Mouse (Mus musculus): ENCODE measurements around the gene Npepps. TPM values are rescaled to one million over a fixed set of nuclear protein-coding genes. Genes with fewer than 3 reads are reported as not detected.

Npepps gene
- polyA plus RNA-seq, 1 experiment from 2014 or later: 142 TPM

- Histone ChIP-seq H3K36me3 (ENCODE audit: control insufficient read depth, insufficient read depth, low read length) (peaks cover 29% of the 10 kb centered on the region), H3K9me3 (ENCODE audit: control insufficient read depth, low read length) (no peaks in the 10 kb centered on the region), H3K4me1 (ENCODE audit: control insufficient read depth, insufficient read depth, low read depth, low read length) (no peaks in the 10 kb centered on the region), H3K27ac (ENCODE audit: low read depth, low read length) (no peak overlapping the region), H3K4me2 (ENCODE audit: low read length) (no peak overlapping the region), H3K4me3 (ENCODE audit: low read length) (no peak overlapping the region), H3K27me3 (replicated peaks; ENCODE audit: control insufficient read depth, insufficient read depth, low read length) (no peaks in the 10 kb centered on the region), H3K9ac (ENCODE audit: low read depth, low read length) (no peak overlapping the region)
- WGBS: 95% methylated on average over 1 of the region's 1 CpGs
- no peak for ATAC-seq
Observed at GRCm38 (mm10) chr11:97226131-97226530, 54.3 kb downstream of the Npepps start.

GRCm38 (mm10) chr11:97223485-97223884 is 57.0 kb downstream of the Npepps start:
- H3K4me2 ChIP-seq (ENCODE audit: low read length): no peak overlapping the region
- H3K27me3 ChIP-seq (replicated peaks; ENCODE audit: control insufficient read depth, insufficient read depth, low read length): no peaks in the 10 kb centered on the region
- no peaks in the 10 kb centered on the region for H3K4me1 ChIP-seq (ENCODE audit: control insufficient read depth, insufficient read depth, low read depth, low read length)
- no peak for ATAC-seq
- H3K9me3 ChIP-seq (ENCODE audit: control insufficient read depth, low read length): no peaks in the 10 kb centered on the region
- peaks cover 32% of the 10 kb centered on the region for H3K36me3 ChIP-seq (ENCODE audit: control insufficient read depth, insufficient read depth, low read length)
- no peak overlapping the region for H3K4me3 ChIP-seq (ENCODE audit: low read length)
- no peak overlapping the region for H3K9ac ChIP-seq (ENCODE audit: low read depth, low read length)
- no peak overlapping the region for H3K27ac ChIP-seq (ENCODE audit: low read depth, low read length)
- WGBS: 35% methylated on average over 3 of the region's 3 CpGs

- Histone ChIP-seq H3K4me2 (ENCODE audit: low read length) (no peak overlapping the region), H3K27me3 (replicated peaks; ENCODE audit: control insufficient read depth, insufficient read depth, low read length) (no peaks in the 10 kb centered on the region), H3K9ac (ENCODE audit: low read depth, low read length) (no peak overlapping the region), H3K4me3 (ENCODE audit: low read length) (no peak overlapping the region), H3K9me3 (ENCODE audit: control insufficient read depth, low read length) (no peaks in the 10 kb centered on the region), H3K4me1 (ENCODE audit: control insufficient read depth, insufficient read depth, low read depth, low read length) (no peaks in the 10 kb centered on the region), H3K27ac (ENCODE audit: low read depth, low read length) (no peak overlapping the region), H3K36me3 (ENCODE audit: control insufficient read depth, insufficient read depth, low read length) (peaks cover 35% of the 10 kb centered on the region)
- 99% methylated on average over 2 of the region's 2 CpGs for WGBS
- ATAC-seq: no peak
Observed at GRCm38 (mm10) chr11:97221611-97222010, 58.8 kb downstream of the Npepps start.

GRCm38 (mm10) chr11:97220211-97220610 is 60.2 kb downstream of the Npepps start:
- Histone ChIP-seq H3K4me3 (ENCODE audit: low read length) (no peak overlapping the region), H3K36me3 (ENCODE audit: control insufficient read depth, insufficient read depth, low read length) (peaks cover 35% of the 10 kb centered on the region), H3K4me1 (ENCODE audit: control insufficient read depth, insufficient read depth, low read depth, low read length) (no peaks in the 10 kb centered on the region), H3K4me2 (ENCODE audit: low read length) (no peak overlapping the region), H3K9ac (ENCODE audit: low read depth, low read length) (no peak overlapping the region), H3K27ac (ENCODE audit: low read depth, low read length) (no peak overlapping the region), H3K27me3 (replicated peaks; ENCODE audit: control insufficient read depth, insufficient read depth, low read length) (no peaks in the 10 kb centered on the region), H3K9me3 (ENCODE audit: control insufficient read depth, low read length) (no peaks in the 10 kb centered on the region)
- 86% methylated on average over 3 of the region's 3 CpGs for WGBS
- ATAC-seq: no peak

- ATAC-seq: no peak
- H3K27ac ChIP-seq (ENCODE audit: low read depth, low read length): no peak overlapping the region
- peaks cover 37% of the 10 kb centered on the region for H3K36me3 ChIP-seq (ENCODE audit: control insufficient read depth, insufficient read depth, low read length)
- H3K9me3 ChIP-seq (ENCODE audit: control insufficient read depth, low read length): no peaks in the 10 kb centered on the region
- no peaks in the 10 kb centered on the region for H3K27me3 ChIP-seq (replicated peaks; ENCODE audit: control insufficient read depth, insufficient read depth, low read length)
- H3K4me1 ChIP-seq (ENCODE audit: control insufficient read depth, insufficient read depth, low read depth, low read length): no peaks in the 10 kb centered on the region
- H3K4me3 ChIP-seq (ENCODE audit: low read length): no peak overlapping the region
- H3K9ac ChIP-seq (ENCODE audit: low read depth, low read length): no peak overlapping the region
- WGBS: 92% methylated on average over 5 of the region's 5 CpGs
- no peak overlapping the region for H3K4me2 ChIP-seq (ENCODE audit: low read length)
Observed at GRCm38 (mm10) chr11:97214411-97214810, 66.0 kb downstream of the Npepps start.

GRCm38 (mm10) chr11:97210728-97211400 is 69.6 kb downstream of the Npepps start:
- Histone ChIP-seq H3K36me3 (ENCODE audit: control insufficient read depth, insufficient read depth, low read length) (peaks cover 32% of the 10 kb centered on the region), H3K27ac (ENCODE audit: low read depth, low read length) (no peak overlapping the region), H3K9me3 (ENCODE audit: control insufficient read depth, low read length) (no peaks in the 10 kb centered on the region), H3K4me2 (ENCODE audit: low read length) (no peak overlapping the region), H3K4me1 (ENCODE audit: control insufficient read depth, insufficient read depth, low read depth, low read length) (no peaks in the 10 kb centered on the region), H3K9ac (ENCODE audit: low read depth, low read length) (no peak overlapping the region), H3K4me3 (ENCODE audit: low read length) (no peak overlapping the region), H3K27me3 (replicated peaks; ENCODE audit: control insufficient read depth, insufficient read depth, low read length) (no peaks in the 10 kb centered on the region)
- no peak for ATAC-seq
- WGBS: 93% methylated on average over 9 of the region's 9 CpGs

GRCm38 (mm10) chr11:97207011-97207422 is 73.4 kb downstream of the Npepps start:
- H3K9me3 ChIP-seq (ENCODE audit: control insufficient read depth, low read length): no peaks in the 10 kb centered on the region
- 75% methylated on average over 8 of the region's 8 CpGs for WGBS
- no peak overlapping the region for H3K4me2 ChIP-seq (ENCODE audit: low read length)

GRCm38 (mm10) chr11:97199519-97199918 is 80.9 kb downstream of the Npepps start:
- H3K36me3 ChIP-seq (ENCODE audit: control insufficient read depth, insufficient read depth, low read length): no peaks in the 10 kb centered on the region
- no peak overlapping the region for H3K27ac ChIP-seq (ENCODE audit: low read depth, low read length)
- H3K4me1 ChIP-seq (ENCODE audit: control insufficient read depth, insufficient read depth, low read depth, low read length): no peaks in the 10 kb centered on the region
- no peaks in the 10 kb centered on the region for H3K9me3 ChIP-seq (ENCODE audit: control insufficient read depth, low read length)
- H3K4me3 ChIP-seq (ENCODE audit: low read length): no peak overlapping the region
- no peaks in the 10 kb centered on the region for H3K27me3 ChIP-seq (replicated peaks; ENCODE audit: control insufficient read depth, insufficient read depth, low read length)
- ATAC-seq: no peak
- H3K4me2 ChIP-seq (ENCODE audit: low read length): no peak overlapping the region
- H3K9ac ChIP-seq (ENCODE audit: low read depth, low read length): no peak overlapping the region
- WGBS: 81% methylated on average over 6 of the region's 6 CpGs

More at GRCm38 (mm10) chr11:97207011-97207422, 73.4 kb downstream of the Npepps start:
- Histone ChIP-seq H3K27me3 (replicated peaks; ENCODE audit: control insufficient read depth, insufficient read depth, low read length) (no peaks in the 10 kb centered on the region), H3K9ac (ENCODE audit: low read depth, low read length) (no peak overlapping the region), H3K36me3 (ENCODE audit: control insufficient read depth, insufficient read depth, low read length) (peaks cover 15% of the 10 kb centered on the region), H3K4me3 (ENCODE audit: low read length) (no peak overlapping the region), H3K4me1 (ENCODE audit: control insufficient read depth, insufficient read depth, low read depth, low read length) (no peaks in the 10 kb centered on the region), H3K27ac (ENCODE audit: low read depth, low read length) (no peak overlapping the region)
- no peak for ATAC-seq

- 10% methylated on average over 5 of the region's 5 CpGs for WGBS
- H3K9me3 ChIP-seq (ENCODE audit: control insufficient read depth, low read length): no peaks in the 10 kb centered on the region
- H3K27me3 ChIP-seq (replicated peaks; ENCODE audit: control insufficient read depth, insufficient read depth, low read length): no peaks in the 10 kb centered on the region
- no peak for ATAC-seq
- no peaks in the 10 kb centered on the region for H3K4me1 ChIP-seq (ENCODE audit: control insufficient read depth, insufficient read depth, low read depth, low read length)
- no peak overlapping the region for H3K27ac ChIP-seq (ENCODE audit: low read depth, low read length)
- H3K4me3 ChIP-seq (ENCODE audit: low read length): no peak overlapping the region
- H3K36me3 ChIP-seq (ENCODE audit: control insufficient read depth, insufficient read depth, low read length): no peaks in the 10 kb centered on the region
- H3K9ac ChIP-seq (ENCODE audit: low read depth, low read length): no peak overlapping the region
- no peak overlapping the region for H3K4me2 ChIP-seq (ENCODE audit: low read length)
Observed at GRCm38 (mm10) chr11:97198601-97199000, 81.8 kb downstream of the Npepps start.

Measured in hindbrain, embryonic 16.5 days (tissue).